Mouse (Mus musculus) small intestine, adult 2 months (tissue): ENCODE results near the gene Paqr4.

Experiments used
- CTCF ChIP-seq: fragments of 200-500 bp; IDR thresholded peaks from 2 replicates; pipeline ENCODE4 v1.5.1; 2012; ENCODE audit warnings: low read depth, mild to moderate bottlenecking, control low read depth, inconsistent platforms, low read length, moderate library complexity, mixed read lengths; ENCODE audit not compliant: insufficient replicate concordance, insufficient read length; ENCODE audit errors: extremely low read depth
- POLR2A ChIP-seq: fragments of 200-500 bp; IDR thresholded peaks from 2 replicates; pipeline ENCODE4 v1.6.1; 2012; ENCODE audit warnings: low read depth, mild to moderate bottlenecking, control low read depth, inconsistent platforms, low read length, moderate library complexity

DNA sequence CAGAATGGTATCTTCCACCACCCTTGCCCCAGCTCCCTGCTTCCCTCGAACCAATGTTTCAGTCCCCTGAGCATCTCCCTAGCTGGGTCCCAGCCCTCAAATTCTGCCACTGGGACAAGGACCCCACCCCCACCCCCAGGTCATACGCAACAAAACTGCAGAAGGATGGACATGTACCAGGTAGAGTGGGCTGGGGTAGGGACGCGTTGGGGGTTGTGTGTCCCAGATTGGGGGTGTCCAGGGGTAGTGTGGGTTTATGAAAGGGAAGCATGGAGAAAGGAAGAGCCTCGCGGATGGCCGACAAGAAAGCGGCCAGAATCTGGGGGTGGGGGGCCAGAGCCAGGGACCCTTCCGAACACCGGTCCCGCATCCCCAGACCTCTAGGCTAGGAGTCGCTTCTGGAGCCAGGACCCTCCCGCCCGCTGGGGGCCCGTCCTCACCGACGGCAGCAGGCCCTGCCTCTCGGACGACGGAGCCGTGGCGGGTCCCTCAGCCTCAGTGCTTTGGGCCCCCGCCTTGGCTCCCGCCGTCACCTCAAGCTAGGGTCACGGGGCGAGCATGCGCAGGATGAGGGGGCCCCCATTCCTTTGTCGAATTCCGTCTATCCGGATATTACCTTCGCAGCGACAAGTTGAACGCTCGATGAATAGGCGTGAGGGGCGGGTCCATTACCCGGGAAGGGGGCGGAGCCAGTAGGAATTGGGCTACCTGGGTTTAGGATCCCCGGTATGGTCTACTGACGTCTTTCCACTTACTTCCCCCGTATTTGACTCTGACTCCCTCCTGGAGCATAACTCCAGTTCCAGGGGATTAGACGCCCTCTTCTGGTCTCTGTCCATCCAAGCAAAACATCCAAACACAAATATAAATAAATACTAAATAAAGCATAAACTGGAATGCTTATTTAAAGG, 45.1 kb upstream of the Paqr4 start, which contains the start of gene Flywch2:
- TF ChIP-seq CTCF (no peak), POLR2A (no peak)
